In the genomic region with DNA sequence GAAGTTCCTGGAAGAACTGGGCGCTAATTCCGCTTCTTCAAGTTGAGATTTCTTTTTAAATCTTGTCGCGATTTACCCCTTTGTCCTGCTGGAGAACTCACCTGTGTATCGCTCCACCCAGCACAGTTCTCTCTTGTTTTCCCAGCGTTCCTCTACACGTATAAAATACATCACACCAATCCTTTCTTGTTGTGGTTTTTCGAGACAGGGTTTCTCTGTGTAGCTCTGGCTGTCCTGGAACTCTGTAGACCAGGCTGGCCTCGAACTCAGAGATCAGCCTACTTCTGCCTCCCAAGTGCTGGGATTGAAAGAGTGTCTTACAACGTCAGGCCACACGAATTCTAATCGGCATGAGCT, we compare ENCODE assay signal across 8 mouse cellular contexts. TPM values are rescaled to one million over a fixed set of nuclear protein-coding genes. Genes with fewer than 3 reads are reported as not detected.
DNase-seq lines count a peak whose midpoint lies in the region; ATAC-seq and TF ChIP-seq lines count a peak whose summit lies in the region.

No protein-coding gene starts in this region.

- ATAC-seq in embryonic facial prominence, embryonic 11.5 days (replicated peaks; ENCODE audit: insufficient number of reproducible peaks, low FRiP score, low TSS enrichment, low read depth) = no peak
- ATAC-seq in hindbrain, embryonic 16.5 days = peak; percentile 37; the same call in 1 of the 2 replicates
- peak; percentile 75; the same call in 1 of the 2 replicates for ATAC-seq in midbrain, embryonic 16.5 days

- no peaks in the 10 kb centered on the region for H3K27me3 ChIP-seq in embryonic facial prominence, embryonic 11.5 days (ENCODE audit: control insufficient read depth, insufficient read depth, low read length)
- H3K27me3 ChIP-seq in hindbrain, embryonic 16.5 days (replicated peaks; ENCODE audit: control insufficient read depth, insufficient read depth, low read length) = no peaks in the 10 kb centered on the region
- no peaks in the 10 kb centered on the region for H3K27me3 ChIP-seq in midbrain, embryonic 16.5 days (ENCODE audit: control insufficient read depth, insufficient read depth, low read depth, low read length)

- intact Hi-C loops in left cerebral cortex, adult 2 months (cut with DNase I) = no loop called here

- H3K27ac ChIP-seq in left cerebral cortex, adult 2 months = peak overlapping the region; percentile 75
- H3K27ac ChIP-seq in embryonic facial prominence, embryonic 11.5 days (replicated peaks; ENCODE audit: low read depth, low read length) = no peak overlapping the region
- H3K27ac ChIP-seq in hindbrain, embryonic 16.5 days (ENCODE audit: low read depth, low read length) = peak overlapping the region; percentile 26; the same call in 1 of the 2 replicates
- peak overlapping the region; percentile 58 for H3K27ac ChIP-seq in midbrain, embryonic 16.5 days (ENCODE audit: low read length)

- peak overlapping the region; percentile 74 for H3K9ac ChIP-seq in embryonic facial prominence, embryonic 11.5 days (replicated peaks; ENCODE audit: low read length)
- H3K9ac ChIP-seq in hindbrain, embryonic 16.5 days (ENCODE audit: low read depth, low read length) = peak overlapping the region; percentile 82
- peak overlapping the region; percentile 76 for H3K9ac ChIP-seq in midbrain, embryonic 16.5 days (ENCODE audit: low read depth, low read length)

- peaks cover 4% of the 10 kb centered on the region for H3K36me3 ChIP-seq in embryonic facial prominence, embryonic 11.5 days (replicated peaks; ENCODE audit: control insufficient read depth, insufficient read depth, low read depth, low read length)
- peaks cover 19% of the 10 kb centered on the region; the same call in 1 of the 2 replicates for H3K36me3 ChIP-seq in hindbrain, embryonic 16.5 days (ENCODE audit: control insufficient read depth, insufficient read depth, low read length)
- peaks cover 16% of the 10 kb centered on the region for H3K36me3 ChIP-seq in midbrain, embryonic 16.5 days (ENCODE audit: control insufficient read depth, insufficient read depth, low read length)

- H3K9me3 ChIP-seq in embryonic facial prominence, embryonic 11.5 days (replicated peaks; ENCODE audit: control insufficient read depth, low read length) = no peaks in the 10 kb centered on the region
- no peaks in the 10 kb centered on the region for H3K9me3 ChIP-seq in hindbrain, embryonic 16.5 days (ENCODE audit: control insufficient read depth, low read length)
- H3K9me3 ChIP-seq in midbrain, embryonic 16.5 days (replicated peaks; ENCODE audit: control insufficient read depth, low read length, poor library complexity, severe bottlenecking) = no peaks in the 10 kb centered on the region

- H3K4me1 ChIP-seq in embryonic facial prominence, embryonic 11.5 days (ENCODE audit: control insufficient read depth, insufficient read depth, low read length) = no peaks in the 10 kb centered on the region
- H3K4me1 ChIP-seq in hindbrain, embryonic 16.5 days (ENCODE audit: control insufficient read depth, insufficient read depth, low read depth, low read length) = peaks cover 8% of the 10 kb centered on the region; the same call in 1 of the 2 replicates
- peaks cover 9% of the 10 kb centered on the region for H3K4me1 ChIP-seq in midbrain, embryonic 16.5 days (ENCODE audit: control insufficient read depth, insufficient read depth, low read length)

- no peak for DNase-seq in left cerebral cortex, adult 2 months (ENCODE audit: extremely low spot score in 1 of 2, low spot score in 2 of 2)
- no peak for DNase-seq in left cerebral cortex, adult 9 months (ENCODE audit: low spot score in 2 of 2)
- no peak for DNase-seq in embryonic facial prominence, embryonic 11.5 days (ENCODE audit: low spot score)
- no peak for DNase-seq in frontal cortex, postnatal 25 days (ENCODE audit: low spot score in 2 of 2)
- no peak for DNase-seq in ovary, adult 18-20 months (ENCODE audit: low spot score)
- no peak for DNase-seq in right cerebral cortex, adult 2 months (ENCODE audit: low spot score in 2 of 2)

- TF ChIP-seq CTCF in left cerebral cortex, adult 2 months (IDR thresholded peaks at IDR 0.05) = no peak

- 37% methylated on average over 12 of the region's 12 CpGs for WGBS in embryonic facial prominence, embryonic 11.5 days
- WGBS in hindbrain, embryonic 16.5 days = 38% methylated on average over 12 of the region's 12 CpGs
- 33% methylated on average over 12 of the region's 12 CpGs for WGBS in midbrain, embryonic 16.5 days

- H3K4me2 ChIP-seq in embryonic facial prominence, embryonic 11.5 days (ENCODE audit: low read depth, low read length) = peak overlapping the region; percentile 48
- H3K4me2 ChIP-seq in hindbrain, embryonic 16.5 days (ENCODE audit: low read length) = peak overlapping the region; percentile 57
- peak overlapping the region; percentile 54 for H3K4me2 ChIP-seq in midbrain, embryonic 16.5 days (ENCODE audit: low read length)

- H3K4me3 ChIP-seq in left cerebral cortex, adult 2 months = peak overlapping the region; percentile 81
- H3K4me3 ChIP-seq in embryonic facial prominence, embryonic 11.5 days (ENCODE audit: low read depth, low read length) = peak overlapping the region; percentile 73
- H3K4me3 ChIP-seq in hindbrain, embryonic 16.5 days (ENCODE audit: low read length) = peak overlapping the region; percentile 72
- peak overlapping the region; percentile 66 for H3K4me3 ChIP-seq in midbrain, embryonic 16.5 days (ENCODE audit: low read depth, low read length)

RNA-seq across cellular contexts. Expression of a gene that starts 0.3 kb away (rescaled TPM):
- 10 to 100 TPM; 52.5 to 55.7 TPM for total RNA-seq in left cerebral cortex, adult 2 months (2021)
- 139 and 148 TPM in 2 replicates for polyA plus RNA-seq in embryonic facial prominence, embryonic 11.5 days (2014; fragmentation: Nextera tagmentation; extraction: Ambion mirVana)
- 81.3 and 81.5 TPM in 2 replicates for polyA plus RNA-seq in hindbrain, embryonic 16.5 days (2015; fragmentation: Nextera tagmentation; extraction: Ambion mirVana)
- polyA plus RNA-seq in midbrain, embryonic 16.5 days (2015; fragmentation: Nextera tagmentation; extraction: Ambion mirVana) = 94.6 and 94.8 TPM in 2 replicates

RNA-seq across cellular contexts. Expression of a gene that starts 15.7 kb away (rescaled TPM):
- 10 to 100 TPM; 23.1 to 25.2 TPM for total RNA-seq in left cerebral cortex, adult 2 months (2021)
- polyA plus RNA-seq in embryonic facial prominence, embryonic 11.5 days (2014; fragmentation: Nextera tagmentation; extraction: Ambion mirVana) = 13.5 and 15.1 TPM in 2 replicates
- polyA plus RNA-seq in hindbrain, embryonic 16.5 days (2015; fragmentation: Nextera tagmentation; extraction: Ambion mirVana) = 16.1 and 19.1 TPM in 2 replicates
- 20.2 and 21.7 TPM in 2 replicates for polyA plus RNA-seq in midbrain, embryonic 16.5 days (2015; fragmentation: Nextera tagmentation; extraction: Ambion mirVana)

RNA-seq across cellular contexts. Expression of a gene that starts 48.5 kb away (rescaled TPM):
- 10 to 100 TPM; 34.4 to 36.2 TPM for total RNA-seq in left cerebral cortex, adult 2 months (2021)
- polyA plus RNA-seq in embryonic facial prominence, embryonic 11.5 days (2014; fragmentation: Nextera tagmentation; extraction: Ambion mirVana) = 49.3 and 57.4 TPM in 2 replicates
- 30.0 and 30.3 TPM in 2 replicates for polyA plus RNA-seq in hindbrain, embryonic 16.5 days (2015; fragmentation: Nextera tagmentation; extraction: Ambion mirVana)
- polyA plus RNA-seq in midbrain, embryonic 16.5 days (2015; fragmentation: Nextera tagmentation; extraction: Ambion mirVana) = 27.9 and 31.6 TPM in 2 replicates

RNA-seq across cellular contexts. Expression of a gene that starts 56.7 kb away (rescaled TPM):
- 1 to 10 TPM; 1.8 to 2.5 TPM for total RNA-seq in left cerebral cortex, adult 2 months (2021)
- polyA plus RNA-seq in embryonic facial prominence, embryonic 11.5 days (2014; fragmentation: Nextera tagmentation; extraction: Ambion mirVana) = 0.79 and 0.89 TPM in 2 replicates
- 0.62 and 0.70 TPM in 2 replicates for polyA plus RNA-seq in hindbrain, embryonic 16.5 days (2015; fragmentation: Nextera tagmentation; extraction: Ambion mirVana)
- polyA plus RNA-seq in midbrain, embryonic 16.5 days (2015; fragmentation: Nextera tagmentation; extraction: Ambion mirVana) = 0.45 and 0.62 TPM in 2 replicates
